In genomic region chr1:105827374-105827773, GRCm38 (mm10) we compare ENCODE assay signal across 16 mouse cellular contexts.
"Had no signal": no experiment of that assay in that cellular context is flagged by ENCODE, and none has a peak within 500 bp of the region (broad histone marks: within the 10 kb centered on the region; RNA-seq: fewer than 3 reads in every experiment).

No protein-coding gene starts in this region.

- H3K36me3 ChIP-seq: neural tube, embryonic 12.5 days; neural tube, embryonic 13.5 days; neural tube, embryonic 15.5 days; stomach, embryonic 15.5 days had no signal

- H3K27me3 ChIP-seq: neural tube, embryonic 12.5 days; neural tube, embryonic 13.5 days; neural tube, embryonic 15.5 days; stomach, embryonic 15.5 days had no signal

- H3K27ac ChIP-seq: neural tube, embryonic 12.5 days; neural tube, embryonic 13.5 days; neural tube, embryonic 15.5 days; stomach, embryonic 15.5 days had no signal

- DNase-seq: retina, postnatal 1 day; right cerebral cortex, adult 18-20 months; right cerebral cortex, postnatal 14 days; right cerebral cortex, postnatal 25 days; right cerebral cortex, postnatal 4 days; spleen, adult 18-20 months; thymus, adult 18-20 months; thymus, adult 2 months; thymus, postnatal 14 days; thymus, postnatal 25 days; thymus, postnatal 36 days; thymus, postnatal 4 days had no signal

- H3K9ac ChIP-seq: neural tube, embryonic 12.5 days; neural tube, embryonic 13.5 days; neural tube, embryonic 15.5 days; stomach, embryonic 15.5 days had no signal

- H3K4me2 ChIP-seq: neural tube, embryonic 12.5 days; neural tube, embryonic 13.5 days; neural tube, embryonic 15.5 days; stomach, embryonic 15.5 days had no signal

- H3K9me3 ChIP-seq: neural tube, embryonic 12.5 days; neural tube, embryonic 13.5 days; neural tube, embryonic 15.5 days; stomach, embryonic 15.5 days had no signal

- H3K4me3 ChIP-seq: neural tube, embryonic 12.5 days; neural tube, embryonic 13.5 days; neural tube, embryonic 15.5 days; stomach, embryonic 15.5 days had no signal

- H3K4me1 ChIP-seq: neural tube, embryonic 12.5 days; neural tube, embryonic 15.5 days; stomach, embryonic 15.5 days had no signal
